Mouse (Mus musculus): ENCODE results near the gene Cdh18. TPM values are rescaled to one million over a fixed set of nuclear protein-coding genes. Genes with fewer than 3 reads are reported as not detected.

The Cdh18 gene
- polyA plus RNA-seq, 1 experiment from 2014 or later: not detected

DNA sequence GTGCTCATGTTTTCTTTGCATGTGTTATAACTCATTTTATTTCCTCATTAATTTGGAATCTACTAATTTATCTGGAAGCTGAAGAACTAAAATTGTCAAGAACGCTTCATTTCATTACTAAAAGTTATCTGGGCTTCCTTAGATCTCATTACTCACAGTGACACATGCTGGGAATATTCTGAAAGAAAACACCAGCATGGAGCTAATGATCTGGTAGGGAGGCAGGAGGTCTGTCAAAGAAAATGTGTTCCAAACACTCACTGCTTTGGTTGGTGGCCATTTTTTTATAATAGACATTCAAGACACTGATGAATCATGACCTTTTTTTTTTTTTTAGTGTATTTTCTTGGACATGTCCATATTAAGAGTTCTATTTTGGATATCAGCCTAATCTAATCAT lies 899.7 kb downstream of the Cdh18 start:
- ATAC-seq: no peak
- WGBS: 59% methylated on average over 1 of the region's 1 CpGs

DNA sequence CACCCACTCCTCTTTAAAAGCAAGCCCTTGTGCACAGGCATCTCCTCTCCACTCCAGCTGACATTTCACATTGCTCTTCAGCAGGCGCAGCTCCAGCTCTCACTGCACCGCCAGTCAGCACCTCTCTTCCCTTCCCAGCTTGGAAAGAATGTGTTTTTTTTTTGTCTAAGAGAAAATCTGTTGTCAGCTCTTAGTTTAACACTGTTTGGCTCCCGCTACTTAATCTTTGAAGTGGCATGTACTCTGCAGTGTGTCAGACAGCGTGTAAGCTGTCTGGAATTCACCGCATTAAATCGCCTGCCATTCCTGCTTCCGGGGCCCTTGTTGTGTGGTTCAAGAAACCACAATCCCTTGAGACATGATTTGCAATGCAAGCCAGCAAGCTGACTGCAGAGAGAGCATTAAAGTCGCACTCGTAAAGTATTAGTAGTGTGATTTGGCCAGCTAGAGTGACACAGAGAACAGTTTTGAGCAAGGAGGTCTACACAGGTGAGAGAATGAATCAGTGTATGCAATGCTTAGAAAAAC lies 903.3 kb downstream of the Cdh18 start:
- Histone ChIP-seq H3K9me3 (ENCODE audit: low read length) (no peaks in the 10 kb centered on the region), H3K4me3 (ENCODE audit: low read depth, low read length) (no peak overlapping the region)
- DNase-seq (ENCODE audit: low spot score): peak; percentile 35

More for the DNA sequence above, 899.7 kb downstream of the Cdh18 start:
- TF ChIP-seq CTCF (IDR thresholded peaks at IDR 0.05) (no peak), EP300 (IDR thresholded peaks at IDR 0.05) (no peak)
- Histone ChIP-seq H3K9me3 (ENCODE audit: low read length) (no peaks in the 10 kb centered on the region), H3K27me3 (replicated peaks; ENCODE audit: insufficient read depth, low read length) (no peaks in the 10 kb centered on the region), H3K9ac (replicated peaks; ENCODE audit: low read depth) (no peak overlapping the region), H3K27ac (ENCODE audit: low read length) (no peak overlapping the region), H3K4me3 (ENCODE audit: low read depth, low read length) (no peak overlapping the region), H3K36me3 (ENCODE audit: insufficient read depth, low read length) (no peaks in the 10 kb centered on the region), H3K4me1 (ENCODE audit: insufficient read depth, low read depth, low read length) (no peaks in the 10 kb centered on the region), H3K4me2 (replicated peaks; ENCODE audit: low read depth, low read length) (no peak overlapping the region)
- no peak for DNase-seq (ENCODE audit: low spot score)

DNA sequence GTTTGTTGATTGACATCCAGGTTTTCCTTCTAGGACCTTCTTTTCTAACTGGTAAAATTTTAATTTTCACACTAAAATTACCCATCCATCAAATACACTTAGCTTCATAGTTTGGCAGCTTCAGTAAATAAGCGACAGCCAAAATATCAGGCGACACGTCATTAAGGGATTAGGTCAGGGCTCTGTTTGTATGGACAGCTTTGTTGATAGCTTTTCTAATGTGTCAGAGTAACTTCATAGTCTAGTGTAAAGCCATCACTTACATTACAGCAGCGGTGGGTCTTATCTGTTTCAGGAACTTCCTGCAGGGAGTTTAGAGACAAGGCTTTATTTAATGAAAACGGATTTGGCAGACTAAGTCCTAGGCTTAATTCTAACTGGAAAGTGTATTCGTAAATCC lies 904.5 kb downstream of the Cdh18 start:
- no peak overlapping the region for H3K27ac ChIP-seq (ENCODE audit: low read length)
- TF ChIP-seq EP300 (IDR thresholded peaks at IDR 0.05) (no peak), CTCF (IDR thresholded peaks at IDR 0.05) (no peak)
- no peak overlapping the region for H3K4me3 ChIP-seq (ENCODE audit: low read depth, low read length)
- H3K9me3 ChIP-seq (ENCODE audit: low read length): no peaks in the 10 kb centered on the region
- ATAC-seq: no peak
- H3K4me2 ChIP-seq (replicated peaks; ENCODE audit: low read depth, low read length): no peak overlapping the region
- 57% methylated on average over 6 of the region's 6 CpGs for WGBS
- no peaks in the 10 kb centered on the region for H3K4me1 ChIP-seq (ENCODE audit: insufficient read depth, low read depth, low read length)
- H3K36me3 ChIP-seq (ENCODE audit: insufficient read depth, low read length): no peaks in the 10 kb centered on the region
- no peak overlapping the region for H3K9ac ChIP-seq (replicated peaks; ENCODE audit: low read depth)
- H3K27me3 ChIP-seq (replicated peaks; ENCODE audit: insufficient read depth, low read length): no peaks in the 10 kb centered on the region
- no peak for DNase-seq (ENCODE audit: low spot score)

More for the DNA sequence above, 903.3 kb downstream of the Cdh18 start:
- peak; percentile 25; the same call in 1 of the 2 replicates for ATAC-seq
- H3K27me3 ChIP-seq (replicated peaks; ENCODE audit: insufficient read depth, low read length): no peaks in the 10 kb centered on the region
- WGBS: 22% methylated on average over 9 of the region's 9 CpGs
- no peak overlapping the region for H3K27ac ChIP-seq (ENCODE audit: low read length)
- no peaks in the 10 kb centered on the region for H3K36me3 ChIP-seq (ENCODE audit: insufficient read depth, low read length)
- no peak overlapping the region for H3K9ac ChIP-seq (replicated peaks; ENCODE audit: low read depth)
- no peak for TF ChIP-seq EP300 (IDR thresholded peaks at IDR 0.05)
- TF ChIP-seq CTCF (IDR thresholded peaks at IDR 0.05): no peak
- no peaks in the 10 kb centered on the region for H3K4me1 ChIP-seq (ENCODE audit: insufficient read depth, low read depth, low read length)
- no peak overlapping the region for H3K4me2 ChIP-seq (replicated peaks; ENCODE audit: low read depth, low read length)

DNA sequence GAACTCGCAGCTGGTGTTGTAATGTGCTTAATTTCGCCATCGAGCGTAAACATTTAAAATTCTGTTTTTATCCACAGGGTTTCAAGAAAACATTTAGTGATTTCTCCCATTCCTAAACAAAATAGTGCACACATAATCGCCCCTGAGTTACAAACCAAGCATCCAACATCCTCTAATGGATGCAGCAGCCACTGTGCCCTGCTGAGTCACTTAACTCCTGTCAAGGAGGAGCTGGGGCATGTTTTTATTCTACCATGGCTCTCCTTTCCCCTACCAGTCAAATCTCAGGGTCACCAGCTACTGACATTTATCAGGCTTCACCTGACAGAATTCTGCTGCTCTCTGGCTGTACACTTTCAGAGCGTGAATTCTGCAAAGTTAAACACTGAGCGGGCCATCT lies 906.5 kb downstream of the Cdh18 start:
- Histone ChIP-seq H3K4me2 (replicated peaks; ENCODE audit: low read depth, low read length) (no peak overlapping the region), H3K27me3 (replicated peaks; ENCODE audit: insufficient read depth, low read length) (no peaks in the 10 kb centered on the region), H3K9me3 (ENCODE audit: low read length) (no peaks in the 10 kb centered on the region), H3K27ac (ENCODE audit: low read length) (no peak overlapping the region), H3K4me1 (ENCODE audit: insufficient read depth, low read depth, low read length) (no peaks in the 10 kb centered on the region), H3K36me3 (ENCODE audit: insufficient read depth, low read length) (no peaks in the 10 kb centered on the region), H3K4me3 (ENCODE audit: low read depth, low read length) (no peak overlapping the region), H3K9ac (replicated peaks; ENCODE audit: low read depth) (no peak overlapping the region)
- TF ChIP-seq CTCF (IDR thresholded peaks at IDR 0.05) (no peak), EP300 (IDR thresholded peaks at IDR 0.05) (no peak)
- DNase-seq (ENCODE audit: low spot score) (peak; percentile 7), ATAC-seq (no peak)
- 49% methylated on average over 7 of the region's 7 CpGs for WGBS

DNA sequence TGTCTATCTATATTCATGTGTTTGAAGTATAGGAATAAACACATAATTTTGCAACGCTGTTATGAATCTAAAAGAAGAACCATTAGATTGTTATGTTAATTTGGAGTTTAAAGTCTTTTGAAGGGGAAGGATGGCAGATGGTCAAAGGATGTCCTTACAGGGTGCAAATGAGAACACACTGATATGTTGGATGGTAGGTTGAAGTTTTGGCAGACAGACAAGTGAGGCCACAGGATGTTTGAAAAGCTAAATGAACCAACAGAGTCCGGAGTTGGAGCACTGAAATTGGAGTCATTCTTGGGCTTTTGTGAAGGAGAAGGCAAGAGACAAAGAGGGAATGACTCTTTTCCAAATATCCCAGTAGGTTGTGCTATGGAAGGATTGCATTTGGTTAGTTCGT lies 908.6 kb downstream of the Cdh18 start:
- Histone ChIP-seq H3K4me1 (ENCODE audit: insufficient read depth, low read depth, low read length) (no peaks in the 10 kb centered on the region), H3K36me3 (ENCODE audit: insufficient read depth, low read length) (no peaks in the 10 kb centered on the region), H3K27ac (ENCODE audit: low read length) (no peak overlapping the region), H3K9me3 (ENCODE audit: low read length) (no peaks in the 10 kb centered on the region), H3K4me2 (replicated peaks; ENCODE audit: low read depth, low read length) (no peak overlapping the region), H3K27me3 (replicated peaks; ENCODE audit: insufficient read depth, low read length) (no peaks in the 10 kb centered on the region), H3K4me3 (ENCODE audit: low read depth, low read length) (no peak overlapping the region), H3K9ac (replicated peaks; ENCODE audit: low read depth) (no peak overlapping the region)
- 50% methylated on average over 3 of the region's 3 CpGs for WGBS
- TF ChIP-seq CTCF (IDR thresholded peaks at IDR 0.05) (no peak), EP300 (IDR thresholded peaks at IDR 0.05) (no peak)
- no peak for DNase-seq (ENCODE audit: low spot score)
- no peak for ATAC-seq

DNA sequence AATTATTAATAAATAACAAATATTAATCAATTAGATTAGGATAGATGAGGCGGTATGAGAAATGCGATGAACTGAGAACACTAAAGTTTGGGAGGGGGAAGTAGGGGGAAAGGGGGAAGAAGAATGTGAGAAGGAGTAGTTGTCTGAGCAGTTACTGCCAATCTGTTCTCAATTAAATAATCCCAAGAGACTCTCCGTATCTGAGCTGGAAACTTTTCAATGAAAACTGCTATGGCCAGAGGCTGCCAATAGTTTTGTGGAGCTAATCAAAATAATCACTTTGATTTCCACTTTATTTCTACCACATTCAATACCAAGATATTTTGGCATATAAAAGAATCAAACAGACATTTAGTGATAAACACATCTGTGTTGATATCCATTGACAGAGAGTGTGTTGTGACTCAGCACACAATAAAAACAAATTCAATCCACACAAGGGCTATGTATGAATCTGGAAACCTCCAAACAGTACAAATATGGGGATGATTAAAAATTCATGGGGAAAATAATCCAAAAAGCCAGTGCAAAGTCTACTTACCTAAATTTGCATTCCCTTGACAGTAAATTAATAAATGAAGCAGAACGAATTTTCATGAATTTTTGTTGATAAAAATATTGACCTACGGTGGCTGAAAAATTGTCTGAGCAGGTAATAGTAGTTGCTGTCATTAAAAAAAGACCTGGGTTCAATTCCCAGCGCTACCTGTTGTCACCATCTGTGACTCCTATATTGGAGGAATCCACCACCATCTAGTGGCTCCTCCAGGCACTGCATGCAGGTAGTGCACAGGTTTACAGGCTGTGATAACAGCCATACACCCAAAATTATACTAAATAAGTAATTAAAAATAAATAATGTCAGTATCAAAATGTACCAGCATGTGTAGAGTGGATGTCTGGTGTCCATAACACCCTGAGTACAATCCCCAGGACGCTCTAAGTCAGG lies 922.0 kb downstream of the Cdh18 start:
- no peak overlapping the region for H3K4me2 ChIP-seq (replicated peaks; ENCODE audit: low read depth, low read length)
- no peaks in the 10 kb centered on the region for H3K36me3 ChIP-seq (ENCODE audit: insufficient read depth, low read length)
- H3K27me3 ChIP-seq (replicated peaks; ENCODE audit: insufficient read depth, low read length): no peaks in the 10 kb centered on the region
- no peak overlapping the region for H3K27ac ChIP-seq (ENCODE audit: low read length)
- H3K9me3 ChIP-seq (ENCODE audit: low read length): no peaks in the 10 kb centered on the region
- 72% methylated on average over 7 of the region's 7 CpGs for WGBS
- no peak overlapping the region for H3K4me3 ChIP-seq (ENCODE audit: low read depth, low read length)
- no peak for DNase-seq (ENCODE audit: low spot score)
- TF ChIP-seq EP300 (IDR thresholded peaks at IDR 0.05): no peak
- TF ChIP-seq CTCF (IDR thresholded peaks at IDR 0.05): peak; percentile 23; the same call in 1 of the 2 replicates
- ATAC-seq: no peak
- no peak overlapping the region for H3K9ac ChIP-seq (replicated peaks; ENCODE audit: low read depth)
- no peaks in the 10 kb centered on the region for H3K4me1 ChIP-seq (ENCODE audit: insufficient read depth, low read depth, low read length)
